Mouse (Mus musculus) intestine, embryonic 14.5 days (tissue): ENCODE results near the gene Gabrb2. TPM values are rescaled to one million over a fixed set of nuclear protein-coding genes. Genes with fewer than 3 reads are reported as not detected.

Experiments
- ATAC-seq: fragments of 200-750 bp; cut with Nextera tagmentation; replicated peaks from 2 replicates; pipeline ENCODE4 v1.8.0; 2017; ENCODE audit warnings: low read depth, moderate number of reproducible peaks, moderate TSS enrichment, moderate library complexity; ENCODE audit not compliant: low FRiP score, low TSS enrichment
- DNase-seq: peaks from one replicate; pipeline ENCODE4 v3.0.0-alpha.2; 2018; ENCODE audit warnings: low spot score
- H3K27ac ChIP-seq: fragments of 300-500 bp; sonication (generic); 2 replicates; pipeline ENCODE4 v1.5.1; 2014; ENCODE audit warnings: low read depth, mild to moderate bottlenecking, control low read depth
- H3K27me3 ChIP-seq: fragments of 300-500 bp; sonication (generic); replicated peaks from 2 replicates; pipeline ENCODE4 v1.6.1; 2014; ENCODE audit warnings: low read length, control low read depth; ENCODE audit not compliant: control insufficient read depth, insufficient read depth
- H3K36me3 ChIP-seq: fragments of 300-500 bp; sonication (generic); 2 replicates; pipeline ENCODE4 v1.6.1; 2014; ENCODE audit warnings: low read length, control low read depth; ENCODE audit not compliant: control insufficient read depth, insufficient read depth
- H3K4me1 ChIP-seq: fragments of 300-500 bp; sonication (generic); replicated peaks from 2 replicates; pipeline ENCODE4 v1.6.1; 2014; ENCODE audit warnings: low read length, control low read depth, mixed read lengths; ENCODE audit not compliant: control insufficient read depth, insufficient read depth
- H3K4me2 ChIP-seq: fragments of 300-500 bp; sonication (generic); 2 replicates; pipeline ENCODE4 v1.6.1; 2014; ENCODE audit warnings: low read length
- H3K4me3 ChIP-seq: fragments of 300-500 bp; sonication (generic); 2 replicates; pipeline ENCODE4 v1.5.1; 2014; ENCODE audit warnings: low read depth, low read length, control low read depth, mixed read lengths
- H3K9ac ChIP-seq: fragments of 300-500 bp; sonication (generic); 2 replicates; pipeline ENCODE4 v1.6.1; 2014; ENCODE audit warnings: mild to moderate bottlenecking, low read length
- H3K9me3 ChIP-seq: fragments of 300-500 bp; sonication (generic); 2 replicates; pipeline ENCODE4 v1.6.1; 2016; ENCODE audit warnings: low read length, control low read depth; ENCODE audit not compliant: control insufficient read depth
- WGBS: fragments of 180-500 bp; shearing (Covaris S2); extraction: QIAGEN DNeasy Blood & Tissue Kit; methylation state at CpG from one replicate; pipeline ENCODE4 v1.1.7; 2014; 5-methylcytosine and 5-hydroxymethylcytosine counted together
- polyA plus RNA-seq: library from polyadenylated mRNA; unstranded; fragments of >200 nt; fragmentation: Nextera tagmentation; extraction: Ambion mirVana; gene quantifications from 2 replicates; pipeline ENCODE4 v1.2.1, GENCODE M21; 2014

The Gabrb2 gene
- polyA plus RNA-seq, 1 experiment from 2014 or later, result 2.5 TPM

- H3K27ac ChIP-seq, result no peak overlapping the region
- no peak overlapping the region for H3K9ac ChIP-seq
- DNase-seq, result no peak
- H3K36me3 ChIP-seq, result no peaks in the 10 kb centered on the region
- 72% methylated on average over 4 of the region's 4 CpGs for WGBS
- H3K27me3 ChIP-seq, result no peaks in the 10 kb centered on the region
- no peaks in the 10 kb centered on the region for H3K4me1 ChIP-seq
- H3K4me3 ChIP-seq, result no peak overlapping the region
- H3K4me2 ChIP-seq, result no peak overlapping the region
- no peak for ATAC-seq
- no peaks in the 10 kb centered on the region for H3K9me3 ChIP-seq
These were observed 151.9 kb downstream of the Gabrb2 start for GRCm38 (mm10) chr11:42571467-42571866.

- H3K27me3 ChIP-seq, result no peaks in the 10 kb centered on the region
- no peak for ATAC-seq
- H3K9me3 ChIP-seq, result no peaks in the 10 kb centered on the region
- no peak overlapping the region for H3K4me2 ChIP-seq
- no peaks in the 10 kb centered on the region for H3K36me3 ChIP-seq
- no peaks in the 10 kb centered on the region for H3K4me1 ChIP-seq
- 87% methylated on average over 3 of the region's 3 CpGs for WGBS
- no peak for DNase-seq
- H3K27ac ChIP-seq, result no peak overlapping the region
- H3K9ac ChIP-seq, result no peak overlapping the region
- no peak overlapping the region for H3K4me3 ChIP-seq
These were observed 155.8 kb downstream of the Gabrb2 start for GRCm38 (mm10) chr11:42575146-42575873.

GRCm38 (mm10) chr11:42579804-42580203 is 160.2 kb downstream of the Gabrb2 start:
- Histone ChIP-seq H3K4me1 (no peaks in the 10 kb centered on the region), H3K36me3 (no peaks in the 10 kb centered on the region), H3K27ac (no peak overlapping the region), H3K9ac (no peak overlapping the region), H3K4me2 (no peak overlapping the region), H3K27me3 (no peaks in the 10 kb centered on the region), H3K9me3 (no peaks in the 10 kb centered on the region), H3K4me3 (no peak overlapping the region)
- DNase-seq, result no peak
- 75% methylated on average over 6 of the region's 6 CpGs for WGBS
- no peak for ATAC-seq

- Histone ChIP-seq H3K27ac (no peak overlapping the region), H3K4me1 (no peaks in the 10 kb centered on the region), H3K4me2 (no peak overlapping the region), H3K36me3 (no peaks in the 10 kb centered on the region), H3K9ac (no peak overlapping the region), H3K9me3 (no peaks in the 10 kb centered on the region), H3K27me3 (no peaks in the 10 kb centered on the region), H3K4me3 (no peak overlapping the region)
- WGBS, result 78% methylated on average over 4 of the region's 4 CpGs
- no peak for ATAC-seq
- no peak for DNase-seq
These were observed 161.6 kb downstream of the Gabrb2 start for GRCm38 (mm10) chr11:42581123-42581522.

GRCm38 (mm10) chr11:42581753-42582152 is 162.2 kb downstream of the Gabrb2 start:
- H3K9me3 ChIP-seq, result no peaks in the 10 kb centered on the region
- no peak overlapping the region for H3K9ac ChIP-seq
- no peaks in the 10 kb centered on the region for H3K27me3 ChIP-seq
- H3K4me3 ChIP-seq, result no peak overlapping the region
- H3K27ac ChIP-seq, result no peak overlapping the region
- no peaks in the 10 kb centered on the region for H3K4me1 ChIP-seq
- no peak overlapping the region for H3K4me2 ChIP-seq
- ATAC-seq (no peak), DNase-seq (no peak)
- H3K36me3 ChIP-seq, result no peaks in the 10 kb centered on the region

- Histone ChIP-seq H3K9me3 (no peaks in the 10 kb centered on the region), H3K36me3 (no peaks in the 10 kb centered on the region), H3K27me3 (no peaks in the 10 kb centered on the region), H3K9ac (no peak overlapping the region), H3K4me3 (no peak overlapping the region), H3K4me1 (no peaks in the 10 kb centered on the region), H3K4me2 (no peak overlapping the region), H3K27ac (no peak overlapping the region)
- WGBS, result 86% methylated on average over 3 of the region's 3 CpGs
- ATAC-seq, result no peak
- no peak for DNase-seq
These were observed 172.9 kb downstream of the Gabrb2 start for GRCm38 (mm10) chr11:42592418-42592817.

- H3K4me3 ChIP-seq, result no peak overlapping the region
- WGBS, result 62% methylated on average over 1 of the region's 1 CpGs
- DNase-seq, result no peak
These were observed 186.7 kb downstream of the Gabrb2 start for GRCm38 (mm10) chr11:42606225-42606624.

GRCm38 (mm10) chr11:42609128-42609763 is 189.7 kb downstream of the Gabrb2 start:
- H3K4me3 ChIP-seq, result no peak overlapping the region
- H3K9me3 ChIP-seq, result no peaks in the 10 kb centered on the region
- WGBS, result 83% methylated on average over 3 of the region's 3 CpGs
- H3K27me3 ChIP-seq, result no peaks in the 10 kb centered on the region
- H3K27ac ChIP-seq, result no peak overlapping the region
- H3K4me1 ChIP-seq, result no peaks in the 10 kb centered on the region
- H3K9ac ChIP-seq, result no peak overlapping the region
- DNase-seq (no peak), ATAC-seq (no peak)
- H3K4me2 ChIP-seq, result no peak overlapping the region
- H3K36me3 ChIP-seq, result no peaks in the 10 kb centered on the region

More at GRCm38 (mm10) chr11:42606225-42606624, 186.7 kb downstream of the Gabrb2 start:
- H3K4me1 ChIP-seq, result no peaks in the 10 kb centered on the region
- no peaks in the 10 kb centered on the region for H3K9me3 ChIP-seq
- no peak overlapping the region for H3K27ac ChIP-seq
- ATAC-seq, result no peak
- no peak overlapping the region for H3K4me2 ChIP-seq
- H3K9ac ChIP-seq, result no peak overlapping the region
- H3K36me3 ChIP-seq, result no peaks in the 10 kb centered on the region
- no peaks in the 10 kb centered on the region for H3K27me3 ChIP-seq

- H3K27me3 ChIP-seq, result no peaks in the 10 kb centered on the region
- H3K9me3 ChIP-seq, result no peaks in the 10 kb centered on the region
- no peak overlapping the region for H3K27ac ChIP-seq
- H3K9ac ChIP-seq, result no peak overlapping the region
- ATAC-seq, result no peak
- H3K4me3 ChIP-seq, result no peak overlapping the region
- 63% methylated on average over 2 of the region's 2 CpGs for WGBS
- DNase-seq, result no peak
- no peaks in the 10 kb centered on the region for H3K36me3 ChIP-seq
- H3K4me2 ChIP-seq, result no peak overlapping the region
- H3K4me1 ChIP-seq, result no peaks in the 10 kb centered on the region
These were observed 198.6 kb downstream of the Gabrb2 start for GRCm38 (mm10) chr11:42618195-42618594.
